Mouse (Mus musculus) layer of hippocampus, adult 18-20 months (tissue): ENCODE measurements at regions not wholly inside any gene's neighbourhood (a gene's known extent, or its start where the extent isn't known, plus 50 kb on each side); places are given as distances from the start of the nearest gene placed in this dataset.

Experiments
- DNase-seq, 2 experiments: peaks; one replicate each; pipeline ENCODE4 v3.0.0; 2022; ENCODE audit warnings: low spot score in 2 of 2

- peak in 1 of 2 experiments; percentile 7 for DNase-seq
Observed at GRCm38 (mm10) chr14:85620931-85621330, 1177.6 kb downstream of the Pcdh17 start.
